Mouse (Mus musculus) cerebellum, adult 2 months (tissue): ENCODE measurements around the gene Plekhh2.

Experiments
- CTCF ChIP-seq: fragments of 200-500 bp; IDR thresholded peaks from 2 replicates; pipeline ENCODE4 v1.5.1; 2011; ENCODE audit warnings: low read depth, mild to moderate bottlenecking, control low read depth, low read length, moderate library complexity, borderline replicate concordance; ENCODE audit not compliant: insufficient read depth
- POLR2A ChIP-seq: fragments of 200-500 bp; IDR thresholded peaks from 2 replicates; pipeline ENCODE4 v1.6.1; 2011; ENCODE audit warnings: low read length, control low read depth, borderline replicate concordance; ENCODE audit not compliant: insufficient read depth

- TF ChIP-seq CTCF (no peak), POLR2A (no peak)
Observed at GRCm38 (mm10) chr17:84515901-84516300, 4.2 kb downstream of the Plekhh2 start.
